Mouse (Mus musculus): ENCODE data around the gene Sox6. TPM values are rescaled to one million over a fixed set of nuclear protein-coding genes. Genes with fewer than 3 reads are reported as not detected.

Gene Sox6
- total RNA-seq, 1 experiment = 1.2 TPM

- in situ Hi-C loops (cut with MboI; ENCODE audit: low sequenced_read_pairs in 2 of 2, unreplicated experiment in 2 of 2) = no loop called here
These were observed 244.3 kb downstream of the Sox6 start for GRCm38 (mm10) chr7:115794139-115794858.

GRCm38 (mm10) chr7:115792841-115793240 is 245.8 kb downstream of the Sox6 start:
- no peak for DNase-seq (ENCODE audit: low read depth, low spot score)
- Histone ChIP-seq H3K9ac (ENCODE audit: insufficient read depth, low read depth, low read length, poor library complexity, severe bottlenecking) (no peak overlapping the region), H3K9me3 (ENCODE audit: control insufficient read depth, insufficient read depth, low read depth, low read length) (no peaks in the 10 kb centered on the region), H3K27ac (ENCODE audit: insufficient read depth, low read depth, low read length, poor library complexity, severe bottlenecking) (no peak overlapping the region), H3K36me3 (ENCODE audit: control insufficient read depth, insufficient read depth, low read length, poor library complexity, severe bottlenecking) (no peaks in the 10 kb centered on the region), H3K4me1 (ENCODE audit: control insufficient read depth in 2 of 2, insufficient read depth in 2 of 2, low read length in 2 of 2, poor library complexity in 1 of 2) (no peaks in the 10 kb centered on the region), H3K4me3 (ENCODE audit: insufficient read depth in 1 of 2, low read depth in 1 of 2, low read length in 2 of 2, poor library complexity in 1 of 2, severe bottlenecking in 1 of 2) (no peak overlapping the region)
- TF ChIP-seq HCFC1 (IDR thresholded peaks at IDR 0.05; ENCODE audit: borderline replicate concordance, insufficient read depth, low read length) (no peak), ZNF384 (IDR thresholded peaks at IDR 0.05; ENCODE audit: low read depth, low read length) (no peak), ZC3H11A (IDR thresholded peaks at IDR 0.05; ENCODE audit: borderline replicate concordance, low read depth, low read length) (no peak), CHD2 (IDR thresholded peaks at IDR 0.05; ENCODE audit: low read depth, low read length) (no peak), MAFK (IDR thresholded peaks at IDR 0.05; ENCODE audit: insufficient read depth, low read depth, low read length) (no peak)
- in situ Hi-C loops (cut with MboI; ENCODE audit: low sequenced_read_pairs in 2 of 2, unreplicated experiment in 2 of 2) = no loop called here

More at GRCm38 (mm10) chr7:115794139-115794858, 244.3 kb downstream of the Sox6 start:
- H3K4me1 ChIP-seq (ENCODE audit: control insufficient read depth in 2 of 2, insufficient read depth in 2 of 2, low read length in 2 of 2, poor library complexity in 1 of 2) = no peaks in the 10 kb centered on the region
- DNase-seq (ENCODE audit: low read depth, low spot score) = no peak
- H3K27ac ChIP-seq (ENCODE audit: insufficient read depth, low read depth, low read length, poor library complexity, severe bottlenecking) = no peak overlapping the region
- TF ChIP-seq ZC3H11A (IDR thresholded peaks at IDR 0.05; ENCODE audit: borderline replicate concordance, low read depth, low read length) (no peak), HCFC1 (IDR thresholded peaks at IDR 0.05; ENCODE audit: borderline replicate concordance, insufficient read depth, low read length) (no peak), CHD2 (IDR thresholded peaks at IDR 0.05; ENCODE audit: low read depth, low read length) (no peak), MAFK (IDR thresholded peaks at IDR 0.05; ENCODE audit: insufficient read depth, low read depth, low read length) (no peak), ZNF384 (IDR thresholded peaks at IDR 0.05; ENCODE audit: low read depth, low read length) (no peak)
- H3K36me3 ChIP-seq (ENCODE audit: control insufficient read depth, insufficient read depth, low read length, poor library complexity, severe bottlenecking) = no peaks in the 10 kb centered on the region
- H3K9me3 ChIP-seq (ENCODE audit: control insufficient read depth, insufficient read depth, low read depth, low read length) = no peaks in the 10 kb centered on the region
- H3K9ac ChIP-seq (ENCODE audit: insufficient read depth, low read depth, low read length, poor library complexity, severe bottlenecking) = no peak overlapping the region
- H3K4me3 ChIP-seq (ENCODE audit: insufficient read depth in 1 of 2, low read depth in 1 of 2, low read length in 2 of 2, poor library complexity in 1 of 2, severe bottlenecking in 1 of 2) = no peak overlapping the region

GRCm38 (mm10) chr7:115789116-115789823 is 249.3 kb downstream of the Sox6 start:
- no peak overlapping the region for H3K27ac ChIP-seq (ENCODE audit: insufficient read depth, low read depth, low read length, poor library complexity, severe bottlenecking)
- no peak overlapping the region for H3K9ac ChIP-seq (ENCODE audit: insufficient read depth, low read depth, low read length, poor library complexity, severe bottlenecking)
- no peak overlapping the region for H3K4me3 ChIP-seq (ENCODE audit: insufficient read depth in 1 of 2, low read depth in 1 of 2, low read length in 2 of 2, poor library complexity in 1 of 2, severe bottlenecking in 1 of 2)
- no peak for DNase-seq (ENCODE audit: low read depth, low spot score)
- H3K4me1 ChIP-seq (ENCODE audit: control insufficient read depth in 2 of 2, insufficient read depth in 2 of 2, low read length in 2 of 2, poor library complexity in 1 of 2) = peaks cover 2 to 3% of the 10 kb centered on the region in 2 experiments
- in situ Hi-C loops (cut with MboI; ENCODE audit: low sequenced_read_pairs in 2 of 2, unreplicated experiment in 2 of 2) = no loop called here
- no peaks in the 10 kb centered on the region for H3K9me3 ChIP-seq (ENCODE audit: control insufficient read depth, insufficient read depth, low read depth, low read length)
- no peak for TF ChIP-seq CHD2 (IDR thresholded peaks at IDR 0.05; ENCODE audit: low read depth, low read length)
- TF ChIP-seq ZC3H11A (IDR thresholded peaks at IDR 0.05; ENCODE audit: borderline replicate concordance, low read depth, low read length) = no peak
- TF ChIP-seq MAFK (IDR thresholded peaks at IDR 0.05; ENCODE audit: insufficient read depth, low read depth, low read length) = no peak
- H3K36me3 ChIP-seq (ENCODE audit: control insufficient read depth, insufficient read depth, low read length, poor library complexity, severe bottlenecking) = no peaks in the 10 kb centered on the region

- Histone ChIP-seq H3K4me3 (ENCODE audit: insufficient read depth in 1 of 2, low read depth in 1 of 2, low read length in 2 of 2, poor library complexity in 1 of 2, severe bottlenecking in 1 of 2) (no peak overlapping the region), H3K36me3 (ENCODE audit: control insufficient read depth, insufficient read depth, low read length, poor library complexity, severe bottlenecking) (no peaks in the 10 kb centered on the region), H3K9me3 (ENCODE audit: control insufficient read depth, insufficient read depth, low read depth, low read length) (no peaks in the 10 kb centered on the region), H3K9ac (ENCODE audit: insufficient read depth, low read depth, low read length, poor library complexity, severe bottlenecking) (no peak overlapping the region), H3K27ac (ENCODE audit: insufficient read depth, low read depth, low read length, poor library complexity, severe bottlenecking) (no peak overlapping the region), H3K4me1 (ENCODE audit: control insufficient read depth in 2 of 2, insufficient read depth in 2 of 2, low read length in 2 of 2, poor library complexity in 1 of 2) (peaks cover 2 to 3% of the 10 kb centered on the region in 2 experiments)
- in situ Hi-C loops (cut with MboI; ENCODE audit: low sequenced_read_pairs in 2 of 2, unreplicated experiment in 2 of 2) = no loop called here
- no peak for DNase-seq (ENCODE audit: low read depth, low spot score)
- no peak for TF ChIP-seq HCFC1 (IDR thresholded peaks at IDR 0.05; ENCODE audit: borderline replicate concordance, insufficient read depth, low read length)
These were observed 254.3 kb downstream of the Sox6 start for GRCm38 (mm10) chr7:115783982-115784917.
